Mouse (Mus musculus): ENCODE measurements around the gene Slc23a4. TPM values are rescaled to one million over a fixed set of nuclear protein-coding genes. Genes with fewer than 3 reads are reported as not detected.

Gene Slc23a4
- 0.33 and 0.35 TPM in 2 replicates for polyA plus RNA-seq (2016; fragmentation: Nextera tagmentation; extraction: Ambion mirVana)

GRCm38 (mm10) chr6:34988081-34988761, at the start of gene Slc23a4:
TSS of gene Slc23a4 (minus strand) at chr6:34988404.
- peak within 1 kb of the TSS; percentile 58 for H3K4me2 ChIP-seq
- peaks cover 12% of the 10 kb centered on the region; the same call in 1 of the 2 replicates for H3K27me3 ChIP-seq (replicated peaks)
- no peak for ATAC-seq
- H3K36me3 ChIP-seq, result no peaks in the 10 kb centered on the region
- peaks cover 18% of the 10 kb centered on the region for H3K4me1 ChIP-seq
- no peak within 1 kb of the TSS for H3K27ac ChIP-seq
- peak within 1 kb of the TSS; percentile 10 for H3K4me3 ChIP-seq
- no peaks in the 10 kb centered on the region for H3K9me3 ChIP-seq (replicated peaks)
- no peak within 1 kb of the TSS for H3K9ac ChIP-seq
- 7% methylated on average over 20 of the region's 20 CpGs for WGBS (ENCODE audit: insufficient replicate concordance)

- H3K36me3 ChIP-seq, result peaks cover 16% of the 10 kb centered on the region
- no peaks in the 10 kb centered on the region for H3K27me3 ChIP-seq (replicated peaks)
- H3K4me1 ChIP-seq, result peaks cover 10% of the 10 kb centered on the region
- H3K9me3 ChIP-seq (replicated peaks), result no peaks in the 10 kb centered on the region
- 91% methylated on average over 11 of the region's 11 CpGs for WGBS (ENCODE audit: insufficient replicate concordance)
- ATAC-seq, result no peak
- no peak overlapping the region for H3K4me2 ChIP-seq
- H3K4me3 ChIP-seq, result no peak overlapping the region
- H3K9ac ChIP-seq, result no peak overlapping the region
- H3K27ac ChIP-seq, result no peak overlapping the region
Measured at GRCm38 (mm10) chr6:35033341-35033740, 45.1 kb upstream of the Slc23a4 start.

- no peak overlapping the region for H3K27ac ChIP-seq
- no peak for ATAC-seq
Measured at GRCm38 (mm10) chr6:35032704-35033103, 44.5 kb upstream of the Slc23a4 start.

GRCm38 (mm10) chr6:35030811-35031210, 42.6 kb upstream of the Slc23a4 start:
- Histone ChIP-seq H3K4me2 (no peak overlapping the region), H3K9ac (no peak overlapping the region), H3K27me3 (replicated peaks) (no peaks in the 10 kb centered on the region), H3K4me3 (no peak overlapping the region), H3K4me1 (peaks cover 13% of the 10 kb centered on the region), H3K27ac (no peak overlapping the region), H3K9me3 (replicated peaks) (no peaks in the 10 kb centered on the region), H3K36me3 (peaks cover 4% of the 10 kb centered on the region; the same call in 1 of the 2 replicates)
- ATAC-seq, result no peak
- 88% methylated on average over 4 of the region's 4 CpGs for WGBS (ENCODE audit: insufficient replicate concordance)

More at GRCm38 (mm10) chr6:35032704-35033103, 44.5 kb upstream of the Slc23a4 start:
- Histone ChIP-seq H3K9ac (no peak overlapping the region), H3K4me2 (no peak overlapping the region), H3K4me1 (peaks cover 10% of the 10 kb centered on the region), H3K9me3 (replicated peaks) (no peaks in the 10 kb centered on the region), H3K4me3 (no peak overlapping the region), H3K36me3 (peaks cover 16% of the 10 kb centered on the region), H3K27me3 (replicated peaks) (no peaks in the 10 kb centered on the region)
- WGBS (ENCODE audit: insufficient replicate concordance), result 35% methylated on average over 2 of the region's 2 CpGs

GRCm38 (mm10) chr6:35030226-35030625, 42.0 kb upstream of the Slc23a4 start:
- H3K36me3 ChIP-seq, result 0 out of 2 replicates have a peak, but pooled peaks cover 2% of the 10 kb centered on the region
- WGBS (ENCODE audit: insufficient replicate concordance), result 82% methylated on average over 6 of the region's 6 CpGs
- no peak overlapping the region for H3K4me3 ChIP-seq
- no peaks in the 10 kb centered on the region for H3K27me3 ChIP-seq (replicated peaks)
- H3K9ac ChIP-seq, result no peak overlapping the region
- H3K9me3 ChIP-seq (replicated peaks), result no peaks in the 10 kb centered on the region
- no peak for ATAC-seq
- H3K4me2 ChIP-seq, result no peak overlapping the region
- H3K4me1 ChIP-seq, result peaks cover 13% of the 10 kb centered on the region
- H3K27ac ChIP-seq, result no peak overlapping the region

- Histone ChIP-seq H3K4me2 (no peak overlapping the region), H3K9me3 (replicated peaks) (no peaks in the 10 kb centered on the region), H3K4me1 (peaks cover 12% of the 10 kb centered on the region), H3K4me3 (no peak overlapping the region), H3K27ac (no peak overlapping the region), H3K27me3 (replicated peaks) (no peaks in the 10 kb centered on the region), H3K36me3 (peaks cover 12% of the 10 kb centered on the region), H3K9ac (no peak overlapping the region)
- WGBS (ENCODE audit: insufficient replicate concordance), result 85% methylated on average over 2 of the region's 2 CpGs
- no peak for ATAC-seq
Measured at GRCm38 (mm10) chr6:35028023-35028422, 39.8 kb upstream of the Slc23a4 start.

- WGBS (ENCODE audit: insufficient replicate concordance), result 83% methylated on average over 6 of the region's 6 CpGs
- ATAC-seq, result no peak
Measured at GRCm38 (mm10) chr6:35027257-35027656, 39.1 kb upstream of the Slc23a4 start.

GRCm38 (mm10) chr6:35016624-35017023, 28.4 kb upstream of the Slc23a4 start:
- no peak for ATAC-seq
- Histone ChIP-seq H3K4me1 (no peaks in the 10 kb centered on the region), H3K27ac (no peak overlapping the region), H3K4me2 (no peak overlapping the region), H3K9me3 (replicated peaks) (no peaks in the 10 kb centered on the region), H3K9ac (no peak overlapping the region), H3K4me3 (no peak overlapping the region), H3K36me3 (peaks cover 7% of the 10 kb centered on the region; the same call in 1 of the 2 replicates), H3K27me3 (replicated peaks) (no peaks in the 10 kb centered on the region)
- 74% methylated on average over 5 of the region's 5 CpGs for WGBS (ENCODE audit: insufficient replicate concordance)

More at GRCm38 (mm10) chr6:35027257-35027656, 39.1 kb upstream of the Slc23a4 start:
- no peaks in the 10 kb centered on the region for H3K9me3 ChIP-seq (replicated peaks)
- H3K9ac ChIP-seq, result no peak overlapping the region
- peaks cover 8% of the 10 kb centered on the region for H3K4me1 ChIP-seq
- H3K36me3 ChIP-seq, result peaks cover 18% of the 10 kb centered on the region
- H3K4me3 ChIP-seq, result no peak overlapping the region
- H3K27ac ChIP-seq, result no peak overlapping the region
- no peaks in the 10 kb centered on the region for H3K27me3 ChIP-seq (replicated peaks)
- no peak overlapping the region for H3K4me2 ChIP-seq

GRCm38 (mm10) chr6:35011953-35012352, 23.7 kb upstream of the Slc23a4 start:
- H3K4me3 ChIP-seq, result no peak overlapping the region
- no peak overlapping the region for H3K27ac ChIP-seq
- H3K4me2 ChIP-seq, result no peak overlapping the region
- 77% methylated on average over 1 of the region's 1 CpGs for WGBS (ENCODE audit: insufficient replicate concordance)
- no peaks in the 10 kb centered on the region for H3K9me3 ChIP-seq (replicated peaks)
- no peaks in the 10 kb centered on the region for H3K4me1 ChIP-seq
- H3K36me3 ChIP-seq, result no peaks in the 10 kb centered on the region
- no peak for ATAC-seq
- no peak overlapping the region for H3K9ac ChIP-seq
- no peaks in the 10 kb centered on the region for H3K27me3 ChIP-seq (replicated peaks)

GRCm38 (mm10) chr6:35010705-35011104, 22.5 kb upstream of the Slc23a4 start:
- no peak overlapping the region for H3K4me3 ChIP-seq
- no peak for ATAC-seq
- H3K27me3 ChIP-seq (replicated peaks), result no peaks in the 10 kb centered on the region
- H3K36me3 ChIP-seq, result no peaks in the 10 kb centered on the region
- H3K27ac ChIP-seq, result no peak overlapping the region
- no peaks in the 10 kb centered on the region for H3K9me3 ChIP-seq (replicated peaks)
- H3K4me1 ChIP-seq, result no peaks in the 10 kb centered on the region
- H3K9ac ChIP-seq, result no peak overlapping the region
- no peak overlapping the region for H3K4me2 ChIP-seq
- WGBS (ENCODE audit: insufficient replicate concordance), result 88% methylated on average over 5 of the region's 5 CpGs

- H3K4me2 ChIP-seq, result no peak overlapping the region
- H3K36me3 ChIP-seq, result no peaks in the 10 kb centered on the region
- H3K9ac ChIP-seq, result no peak overlapping the region
- H3K27ac ChIP-seq, result no peak overlapping the region
- H3K4me3 ChIP-seq, result no peak overlapping the region
- H3K4me1 ChIP-seq, result no peaks in the 10 kb centered on the region
- ATAC-seq, result no peak
- H3K27me3 ChIP-seq (replicated peaks), result no peaks in the 10 kb centered on the region; the same call in 1 of the 2 replicates
- WGBS (ENCODE audit: insufficient replicate concordance), result 76% methylated on average over 18 of the region's 18 CpGs
- no peaks in the 10 kb centered on the region for H3K9me3 ChIP-seq (replicated peaks)
Measured at GRCm38 (mm10) chr6:35002261-35002669, 14.1 kb upstream of the Slc23a4 start.

GRCm38 (mm10) chr6:34999101-34999500, 10.9 kb upstream of the Slc23a4 start:
- no peak overlapping the region for H3K4me2 ChIP-seq

More at GRCm38 (mm10) chr6:34999101-34999500, 10.9 kb upstream of the Slc23a4 start:
- H3K4me3 ChIP-seq, result no peak overlapping the region
- no peak for ATAC-seq
- H3K4me1 ChIP-seq, result peaks cover 8% of the 10 kb centered on the region
- H3K27me3 ChIP-seq (replicated peaks), result peaks cover 13% of the 10 kb centered on the region; the same call in 1 of the 2 replicates
- no peak overlapping the region for H3K27ac ChIP-seq
- WGBS (ENCODE audit: insufficient replicate concordance), result 17% methylated on average over 4 of the region's 4 CpGs
- no peak overlapping the region for H3K9ac ChIP-seq
- no peaks in the 10 kb centered on the region for H3K36me3 ChIP-seq
- H3K9me3 ChIP-seq (replicated peaks), result no peaks in the 10 kb centered on the region

All from liver, embryonic 12.5 days (tissue).